Mouse (Mus musculus): ENCODE results near the gene Zfp791.
"Not testable (repeated sequence)": the region's sequence is repeated elsewhere in the genome, so short reads cannot be mapped to it uniquely, and the experiment has no call there.

Gene Zfp791

GRCm38 (mm10) chr8:85083108-85083813 is 39.6 kb downstream of the Zfp791 start, which contains the start of gene Man2b1:
Man2b1 (plus strand) TSS chr8:85083270.
- peak; percentile 75 to 79 for DNase-seq (ENCODE audit: low spot score in 2 of 2)

- DNase-seq (ENCODE audit: low spot score in 2 of 2), result not testable (repeated sequence)
Measured at GRCm38 (mm10) chr8:85082169-85082568, 40.7 kb downstream of the Zfp791 start.

GRCm38 (mm10) chr8:85081216-85081555 is 41.7 kb downstream of the Zfp791 start, which contains the start of gene Wdr83:
Wdr83 (minus strand) TSS chr8:85081306.
- DNase-seq (ENCODE audit: low spot score in 2 of 2), result peak; percentile 62 to 72

GRCm38 (mm10) chr8:85080532-85081215 is 42.2 kb downstream of the Zfp791 start, which contains the start of gene Wdr83os:
Wdr83os (plus strand) TSS chr8:85080740.
- peak; percentile 31 to 55 for DNase-seq (ENCODE audit: low spot score in 2 of 2)

- DNase-seq (ENCODE audit: low spot score in 2 of 2), result no peak
Measured at GRCm38 (mm10) chr8:85080214-85080531, 42.7 kb downstream of the Zfp791 start.

GRCm38 (mm10) chr8:85076993-85077392 is 45.9 kb downstream of the Zfp791 start:
- peak; percentile 60 to 78 for DNase-seq (ENCODE audit: low spot score in 2 of 2)

- no peak for DNase-seq (ENCODE audit: low spot score in 2 of 2)
Measured at GRCm38 (mm10) chr8:85076001-85076400, 46.9 kb downstream of the Zfp791 start.

- no peak for DNase-seq (ENCODE audit: low spot score in 2 of 2)
Measured at GRCm38 (mm10) chr8:85074617-85075016, 48.3 kb downstream of the Zfp791 start.

- DNase-seq (ENCODE audit: low spot score in 2 of 2), result no peak
Measured at GRCm38 (mm10) chr8:85074167-85074566, 48.7 kb downstream of the Zfp791 start.

- DNase-seq (ENCODE audit: low spot score in 2 of 2), result no peak
Measured at GRCm38 (mm10) chr8:85073041-85073612, 49.8 kb downstream of the Zfp791 start.

- no peak for DNase-seq (ENCODE audit: low spot score in 2 of 2)
Measured at GRCm38 (mm10) chr8:85072364-85072929, 50.4 kb downstream of the Zfp791 start.

- DNase-seq (ENCODE audit: low spot score in 2 of 2), result peak; percentile 83 to 84
Measured at GRCm38 (mm10) chr8:85071514-85072281, 51.2 kb downstream of the Zfp791 start, which contains the start of gene Dhps. Dhps (plus strand) TSS chr8:85071757.

- no peak for DNase-seq (ENCODE audit: low spot score in 2 of 2)
Measured at GRCm38 (mm10) chr8:85071041-85071440, 51.9 kb downstream of the Zfp791 start.

GRCm38 (mm10) chr8:85067982-85068381 is 54.9 kb downstream of the Zfp791 start, which contains the start of gene Gm5741:
Gm5741 (minus strand) TSS chr8:85067982.
- DNase-seq (ENCODE audit: low spot score in 2 of 2), result no peak

GRCm38 (mm10) chr8:85067155-85067554 is 55.7 kb downstream of the Zfp791 start:
- DNase-seq (ENCODE audit: low spot score in 2 of 2), result no peak

- no peak for DNase-seq (ENCODE audit: low spot score in 2 of 2)
Measured at GRCm38 (mm10) chr8:85065213-85065612, 57.7 kb downstream of the Zfp791 start.

GRCm38 (mm10) chr8:85062603-85063002 is 60.3 kb downstream of the Zfp791 start:
- no peak for DNase-seq (ENCODE audit: low spot score in 2 of 2)

- DNase-seq (ENCODE audit: low spot score in 2 of 2), result peak; percentile 80
Measured at GRCm38 (mm10) chr8:85059879-85060616, 62.8 kb downstream of the Zfp791 start, which contains the start of gene Fbxw9. Fbxw9 (plus strand) TSS chr8:85060055.

Measured in thymus, postnatal 10 days (tissue).